Mouse (Mus musculus) c-Kit-positive CD71-negative TER-119-negative erythroid progenitor cells, embryonic 14.5 days (primary cell): ENCODE results near the gene Cln5.

Experiments
- DNase-seq: peaks from one replicate; pipeline ENCODE4 v3.0.0-alpha.2; 2013; ENCODE audit warnings: low read depth

Gene Cln5

DNA sequence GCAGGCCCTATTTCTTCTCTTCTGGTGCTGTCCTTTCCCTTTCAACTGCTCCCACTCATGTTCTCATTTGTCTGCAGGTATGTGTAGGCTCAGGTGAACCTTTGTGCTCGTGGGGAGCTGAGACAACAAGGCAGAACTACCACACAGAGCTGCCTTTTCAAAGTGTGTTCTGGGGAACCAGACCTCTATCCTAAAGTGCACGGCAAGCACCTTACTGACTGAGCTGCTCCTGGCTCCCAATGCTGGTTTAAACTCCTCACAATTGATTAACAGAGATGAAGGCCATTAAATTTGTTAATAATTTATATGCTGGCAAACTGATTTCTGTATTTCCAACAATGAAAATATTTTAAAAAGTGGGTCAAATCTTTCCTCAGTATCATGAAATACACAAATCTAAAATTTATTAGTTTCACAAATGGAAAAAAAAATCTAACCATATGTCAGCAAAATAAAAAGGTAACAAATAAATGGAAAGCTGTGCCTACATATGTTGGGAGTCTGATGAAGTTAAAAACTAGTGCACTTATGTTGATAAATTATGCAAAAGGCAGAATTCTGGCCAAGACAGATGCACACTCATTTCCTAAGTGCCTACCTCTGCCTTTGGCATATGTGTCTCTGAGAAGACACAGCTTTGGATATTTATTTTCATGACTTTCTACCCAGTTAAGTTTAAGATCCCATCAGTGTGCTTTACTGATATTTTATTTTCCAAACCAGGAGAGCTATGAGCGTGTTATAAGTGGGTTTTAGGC, 42.8 kb downstream of the Cln5 start:
- no peak for DNase-seq

DNA sequence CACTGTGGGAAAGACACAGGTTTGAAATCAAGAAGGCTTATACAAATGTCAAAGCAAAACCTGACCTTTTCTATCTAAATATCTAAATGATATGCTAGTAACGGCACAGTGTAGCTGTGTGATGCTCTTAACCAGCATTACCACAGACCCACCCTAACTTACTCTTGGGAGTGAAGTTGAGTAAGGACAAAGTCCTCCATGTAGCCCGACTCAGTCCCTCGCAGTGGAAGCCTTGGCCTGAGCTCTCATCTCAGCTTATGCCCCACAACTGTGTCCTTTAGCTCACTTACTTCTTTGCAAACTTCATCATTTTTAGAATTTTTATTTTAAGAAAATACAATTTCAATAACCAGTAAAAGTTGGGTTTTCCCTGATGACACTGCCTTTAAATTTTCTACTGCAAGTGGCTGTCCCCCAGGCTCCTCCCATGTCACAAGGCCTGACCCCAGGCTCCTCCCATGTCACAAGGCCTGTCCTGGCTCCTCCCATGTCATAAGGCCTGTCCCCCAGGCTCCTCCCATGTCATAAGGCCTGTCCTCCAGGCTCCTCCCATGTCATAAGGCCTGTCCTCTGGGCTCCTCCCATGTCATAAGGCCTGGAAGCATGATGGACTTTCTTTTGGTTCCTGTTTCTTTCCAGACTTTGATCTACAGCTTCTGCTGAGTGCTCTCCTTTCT, 45.1 kb downstream of the Cln5 start:
- DNase-seq = no peak

DNA sequence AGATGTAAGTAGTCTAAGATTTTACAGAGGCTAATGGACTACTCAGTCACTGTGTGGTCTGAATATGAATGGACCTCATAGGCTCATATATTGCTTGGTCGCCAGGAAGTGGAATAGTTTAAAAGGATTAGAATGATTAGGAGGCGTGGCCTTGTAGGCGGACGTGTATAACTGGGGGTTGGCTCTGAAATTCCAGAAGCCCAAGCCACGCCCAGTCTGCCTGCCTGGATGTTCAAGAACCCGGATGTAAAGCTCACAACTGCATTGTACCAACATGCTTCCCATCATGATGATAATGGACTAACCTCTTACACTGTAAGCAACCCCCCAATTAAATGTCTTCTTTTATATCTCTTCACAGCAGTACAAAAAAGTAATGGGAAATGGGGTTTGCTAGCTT, 55.7 kb downstream of the Cln5 start:
- no peak for DNase-seq
